Mouse (Mus musculus): ENCODE results near the gene Itpripl2.

Itpripl2 gene

DNA sequence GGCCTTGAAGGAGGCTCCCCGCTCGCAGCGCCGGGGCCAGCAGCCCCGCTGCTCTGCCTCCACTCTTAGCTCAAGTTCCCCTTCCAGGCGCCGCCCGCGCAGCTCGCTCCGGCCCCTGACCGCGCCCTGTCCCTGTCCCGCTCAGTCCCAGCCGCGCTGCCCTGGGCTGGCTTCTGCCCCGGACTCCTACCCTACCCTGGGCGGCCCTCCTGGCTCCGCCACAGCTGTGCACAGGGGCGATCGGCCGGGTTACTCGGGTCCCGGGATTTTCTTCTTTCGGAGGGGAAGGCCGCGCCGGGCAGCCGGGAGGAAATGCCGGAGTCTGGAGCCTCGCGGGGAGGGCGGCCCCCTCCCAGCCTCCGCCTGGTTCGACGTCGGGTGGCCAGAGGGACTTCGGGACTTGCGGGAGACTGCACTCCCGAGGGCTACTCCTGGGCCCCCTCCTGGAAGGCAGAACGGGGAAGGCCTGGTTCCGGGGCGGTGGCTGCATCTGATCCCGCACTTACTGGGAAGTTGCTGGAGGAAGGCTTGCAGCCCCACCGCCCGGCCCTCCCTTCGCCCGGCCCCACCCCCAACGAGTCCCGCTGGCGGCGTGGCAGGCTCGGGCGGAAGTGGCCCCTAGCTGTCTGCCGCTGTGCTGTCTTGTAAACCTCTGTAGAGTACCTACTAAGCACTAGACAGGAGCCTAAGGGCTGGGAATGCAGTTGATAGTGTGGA, at the start of gene Itpripl2:
Itpripl2 (minus strand) TSS at position 545 of the 717 bp plus-strand sequence.
- DNase-seq = peak; percentile 87

DNA sequence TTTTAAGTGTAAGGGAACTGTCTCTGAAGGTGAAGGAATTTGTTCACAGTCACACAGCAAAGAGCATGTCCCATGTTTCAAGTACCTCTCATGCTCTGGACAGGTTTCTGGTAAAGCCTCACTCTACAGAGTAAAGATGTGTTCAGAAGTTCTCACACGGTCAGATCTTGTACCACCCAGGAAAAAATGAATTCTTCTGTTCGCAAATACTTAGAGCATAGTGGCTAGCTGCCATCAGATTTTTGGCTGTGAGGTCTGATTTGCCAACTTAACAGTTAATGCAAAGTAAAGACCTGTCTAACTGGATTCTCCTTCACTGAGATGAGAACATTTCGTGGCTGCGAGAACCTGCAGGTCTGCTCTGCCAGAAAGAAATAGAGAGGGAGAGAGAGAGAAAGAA, 43.3 kb upstream of the Itpripl2 start:
- DNase-seq = no peak

DNA sequence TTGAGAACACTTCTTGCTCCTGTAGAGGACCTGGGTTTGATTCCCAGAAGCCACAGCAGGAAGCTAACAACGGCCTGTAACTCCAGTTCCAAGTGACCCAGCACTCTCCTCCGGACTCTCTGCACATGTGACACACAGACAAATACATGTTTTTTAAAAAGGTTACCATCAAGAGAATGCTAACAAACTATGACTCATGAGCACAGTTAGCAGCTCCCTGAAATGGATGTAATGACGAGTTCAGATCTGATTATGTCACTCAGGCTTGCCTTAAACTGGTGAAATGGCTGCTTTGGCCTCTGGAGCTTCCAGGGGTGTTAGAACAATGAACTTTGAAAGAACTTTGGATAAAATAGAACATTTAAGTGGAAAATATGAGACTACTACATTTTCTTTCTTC, 42.6 kb upstream of the Itpripl2 start:
- no peak for DNase-seq

- peak; percentile 97 for DNase-seq
Observed at GRCm38 (mm10) chr7:118533178-118533578, 41.4 kb upstream of the Itpripl2 start, which contains the start of gene Coq7. Gene Coq7 (minus strand): TSS chr7:118533356.

DNA sequence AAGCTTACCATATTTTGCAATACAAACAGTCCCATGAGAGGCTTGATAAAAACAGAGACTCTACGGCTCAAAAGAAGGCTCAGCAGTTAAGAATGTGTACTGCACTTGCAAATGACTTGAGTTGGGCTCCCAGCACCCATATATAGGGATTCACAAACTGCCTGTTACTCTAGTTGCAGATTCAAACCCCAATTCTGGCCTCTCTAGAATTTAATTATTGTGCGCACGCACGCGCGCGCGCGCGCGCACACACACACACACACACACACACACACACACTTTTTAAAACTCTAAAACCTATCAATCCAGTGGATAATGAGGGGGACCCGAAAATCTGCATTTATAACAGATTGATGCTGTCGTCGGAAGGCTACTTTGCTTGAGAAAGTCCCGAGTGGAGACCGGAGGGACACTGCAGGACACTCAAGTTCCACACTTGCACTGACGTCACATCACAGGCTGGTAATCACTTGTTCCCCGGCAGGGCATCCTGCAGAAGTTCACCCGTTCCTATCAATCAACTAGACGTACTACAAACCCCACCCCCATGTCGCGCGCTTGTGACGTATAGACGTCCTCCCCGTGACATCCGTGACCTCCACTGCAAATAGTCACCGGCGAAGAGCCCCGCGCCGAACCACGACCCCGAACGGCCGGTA, 40.9 kb upstream of the Itpripl2 start:
- DNase-seq = peak; percentile 96

GRCm38 (mm10) chr7:118526967-118527366, 35.2 kb upstream of the Itpripl2 start:
- no peak for DNase-seq

- no peak for DNase-seq
Observed at GRCm38 (mm10) chr7:118522077-118522476, 30.3 kb upstream of the Itpripl2 start.

GRCm38 (mm10) chr7:118519661-118520060, 27.9 kb upstream of the Itpripl2 start:
- no peak for DNase-seq

DNA sequence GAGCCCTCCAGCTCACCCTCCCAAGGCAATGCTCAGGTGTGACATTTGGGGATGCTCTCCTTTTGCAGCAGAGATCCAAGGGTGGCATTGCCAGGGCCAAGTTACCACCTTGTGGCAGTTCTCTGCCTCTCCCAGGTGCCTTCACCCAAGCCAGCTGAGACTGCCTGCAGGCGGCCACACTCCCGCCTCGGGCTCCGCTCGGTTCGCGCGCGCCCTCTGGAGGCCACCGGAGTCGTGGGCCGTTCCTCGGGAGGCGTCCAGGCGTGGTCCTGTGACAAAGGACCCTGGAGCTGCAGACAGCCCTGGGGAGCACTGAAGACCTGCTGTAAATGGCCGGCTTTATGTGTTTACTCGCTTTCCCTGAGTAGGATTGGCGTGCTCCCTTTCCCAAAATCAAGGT, 26.9 kb upstream of the Itpripl2 start:
- DNase-seq = peak; percentile 85

DNA sequence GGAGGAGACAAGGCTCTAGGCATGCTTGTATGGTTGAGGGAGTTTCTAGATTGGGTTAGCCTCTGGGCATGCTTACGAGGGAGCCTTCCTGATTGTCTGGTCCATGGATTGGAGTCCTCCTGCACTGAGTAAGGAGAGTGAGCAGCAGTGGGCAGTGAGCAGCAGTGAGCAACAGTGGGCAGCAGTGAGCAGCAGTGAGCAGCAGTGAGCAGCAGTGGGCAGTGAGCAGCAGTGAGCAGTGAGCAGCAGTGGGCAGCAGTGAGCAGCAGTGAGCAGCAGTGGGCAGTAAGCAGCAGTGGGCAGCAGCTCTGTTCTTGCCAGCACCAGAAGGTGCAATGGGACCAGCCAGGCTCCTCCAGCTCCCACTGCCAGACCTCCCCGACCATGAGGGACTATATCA, 26.0 kb upstream of the Itpripl2 start:
- DNase-seq = peak; percentile 19

- no peak for DNase-seq
Observed at GRCm38 (mm10) chr7:118508556-118508955, 16.8 kb upstream of the Itpripl2 start.

GRCm38 (mm10) chr7:118503844-118504243, 12.1 kb upstream of the Itpripl2 start:
- no peak for DNase-seq

GRCm38 (mm10) chr7:118502333-118502732, 10.6 kb upstream of the Itpripl2 start:
- no peak for DNase-seq

- no peak for DNase-seq
Observed at GRCm38 (mm10) chr7:118499784-118500435, 8.1 kb upstream of the Itpripl2 start.

- DNase-seq = no peak
Observed at GRCm38 (mm10) chr7:118498984-118499783, 7.4 kb upstream of the Itpripl2 start.

DNA sequence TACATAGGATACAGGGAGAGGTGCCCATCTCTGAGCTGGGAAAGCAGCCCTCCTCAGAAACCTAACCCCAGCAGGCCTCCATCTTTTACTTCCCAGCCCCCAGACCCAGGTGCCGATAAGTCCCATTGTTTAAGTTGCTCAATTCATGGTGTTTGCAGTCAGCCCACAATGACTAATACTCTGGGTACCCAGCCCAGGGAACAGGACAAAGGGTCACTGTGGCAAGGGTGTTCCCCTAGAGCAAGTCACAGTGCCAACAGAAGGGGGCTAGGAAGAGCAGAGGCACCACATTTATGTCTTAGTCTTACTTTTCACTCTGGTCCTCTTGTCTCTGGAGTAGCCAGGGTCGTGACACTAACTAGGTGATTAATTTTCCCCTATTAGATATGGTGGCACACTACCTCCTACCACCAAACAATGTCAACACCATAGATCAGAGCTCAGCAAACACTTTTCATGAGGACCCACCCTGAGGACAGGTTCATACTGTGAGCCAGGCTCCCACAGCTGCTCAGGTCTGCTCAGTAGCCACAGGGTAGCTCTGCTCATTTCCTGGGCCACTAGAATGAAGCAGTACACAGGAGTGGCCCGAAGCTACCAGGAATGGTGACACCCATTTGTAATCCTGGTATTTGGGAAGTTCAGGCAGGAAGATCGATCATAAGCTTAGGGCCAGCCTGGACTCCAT, 3.3 kb upstream of the Itpripl2 start:
- no peak for DNase-seq

- no peak for DNase-seq
Observed at GRCm38 (mm10) chr7:118493892-118494291, 2.1 kb upstream of the Itpripl2 start.

DNA sequence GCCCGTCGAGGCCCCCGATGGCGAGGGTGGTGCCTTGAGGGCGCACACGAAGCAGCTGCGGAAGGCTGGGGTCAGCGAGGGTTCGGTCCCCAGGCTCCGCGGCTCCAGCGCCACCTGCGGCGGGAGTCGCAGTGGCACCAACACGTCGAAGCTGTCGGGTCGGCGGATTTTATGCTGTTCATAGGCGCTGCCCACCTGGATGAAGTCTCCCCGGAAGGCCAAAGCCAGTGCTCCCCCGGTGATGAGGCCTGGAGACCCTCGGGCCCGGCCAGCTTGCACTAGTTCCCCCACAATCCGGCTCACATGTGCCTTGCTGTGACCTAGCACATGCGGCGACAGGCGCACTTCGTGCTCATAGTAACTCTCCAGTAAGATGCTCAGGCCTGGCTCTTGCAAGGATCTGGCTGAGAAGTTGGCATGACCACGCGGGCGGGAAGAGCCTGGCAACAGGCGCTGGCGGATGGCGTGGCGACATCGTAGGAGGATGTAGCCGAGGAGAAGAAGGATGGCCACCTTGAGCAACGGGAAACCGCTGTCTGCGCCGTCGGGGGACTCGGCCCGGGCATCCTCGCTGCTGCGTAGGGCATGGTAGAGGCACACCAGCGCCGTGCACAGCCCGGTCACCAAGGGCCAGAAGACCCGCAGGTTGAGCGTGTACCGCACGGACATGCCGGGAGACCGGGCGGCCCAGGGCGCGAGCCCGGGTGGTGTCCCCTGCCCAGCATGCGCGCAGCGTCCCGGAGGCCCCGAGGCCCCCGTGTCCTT, 927 bp downstream of the Itpripl2 start:
- peak; percentile 34 for DNase-seq

DNA sequence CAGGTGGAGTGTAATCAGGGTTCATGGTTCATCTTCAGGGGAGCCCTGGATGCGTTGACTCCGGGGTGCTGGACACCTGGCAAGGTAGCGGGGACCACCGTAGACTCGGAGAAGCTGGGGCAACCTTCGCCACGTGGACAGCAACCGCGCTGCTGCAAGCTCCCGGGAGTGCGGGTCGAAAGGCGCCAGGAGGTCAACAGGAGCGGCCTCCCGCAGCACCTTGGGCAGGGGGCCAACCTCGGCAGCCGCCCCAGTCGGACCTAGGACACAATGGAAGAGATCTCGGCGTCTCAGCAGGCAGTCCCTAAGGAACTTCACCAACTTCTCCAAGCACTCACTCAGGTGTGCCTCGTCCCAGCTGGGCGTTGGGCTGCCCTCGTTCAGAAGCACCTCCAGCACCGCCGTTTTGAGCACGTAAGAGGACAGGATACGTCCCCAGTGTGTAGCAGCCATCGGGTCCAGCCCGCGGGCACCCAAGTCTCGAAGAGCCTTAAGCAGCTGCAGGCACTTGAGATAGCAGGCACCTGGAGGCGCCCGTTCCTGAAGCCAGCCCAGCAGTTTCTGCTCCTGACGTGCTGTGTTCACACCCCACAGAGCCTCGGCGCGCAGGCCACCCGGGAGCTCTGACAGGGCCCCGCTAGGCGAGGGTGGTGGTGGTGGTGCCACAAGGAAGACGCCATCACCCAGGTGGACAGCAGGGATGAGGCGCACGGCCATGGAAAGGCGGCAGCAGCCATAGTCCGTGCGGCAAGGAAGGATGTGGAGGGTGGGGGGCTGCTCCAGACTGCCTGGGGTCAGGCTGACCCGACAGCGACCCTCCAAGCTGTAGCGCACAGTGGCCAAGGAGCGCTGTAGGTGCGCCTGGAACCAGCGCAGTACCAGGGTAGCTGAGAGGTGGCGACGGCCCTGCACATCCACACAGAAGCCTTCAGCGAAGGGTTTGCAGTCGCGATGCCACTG, 1.8 kb downstream of the Itpripl2 start:
- no peak for DNase-seq

DNA sequence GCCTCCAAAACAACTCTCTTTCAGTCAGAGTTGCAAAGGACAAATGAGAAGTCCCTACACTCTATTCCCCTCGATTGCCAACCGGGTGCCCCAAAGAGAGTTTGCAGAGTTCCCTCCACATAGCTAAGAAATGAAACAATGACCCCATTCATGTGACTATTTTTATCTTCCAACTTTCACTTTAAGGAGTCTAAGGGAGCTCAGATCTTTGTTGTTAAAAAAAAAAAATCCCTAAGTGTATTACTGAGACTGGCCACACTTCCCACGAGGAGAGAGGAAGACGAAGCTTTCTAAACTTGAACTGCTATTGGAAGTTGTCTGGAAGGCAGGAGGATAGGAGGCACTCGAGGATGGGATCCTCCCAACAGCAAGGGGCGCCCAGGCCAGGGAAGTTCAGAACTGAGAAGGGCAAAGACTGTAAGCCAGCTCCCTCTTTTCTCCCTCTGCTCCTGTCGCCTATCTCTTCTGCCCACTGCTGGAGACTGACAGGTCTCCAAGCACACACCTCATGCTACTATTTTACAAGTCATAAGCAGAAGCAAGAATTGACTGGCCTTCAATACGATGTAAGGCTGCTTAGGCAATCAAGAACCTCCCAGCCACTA, 3.6 kb downstream of the Itpripl2 start:
- no peak for DNase-seq

Data from kidney, postnatal 14 days (tissue).